Mouse (Mus musculus) adipocyte (in vitro differentiated cells): ENCODE results near the gene Galntl6.

ENCODE experiments used
- DNase-seq: peaks from one replicate; pipeline ENCODE4 v3.0.0-alpha.2; 2016; ENCODE audit warnings: low spot score

The Galntl6 gene

GRCm38 (mm10) chr8:58912196-58912839 is at the start of gene Galntl6:
Gene Galntl6, minus strand, starts transcription at chr8:58912640.
- no peak for DNase-seq

DNA sequence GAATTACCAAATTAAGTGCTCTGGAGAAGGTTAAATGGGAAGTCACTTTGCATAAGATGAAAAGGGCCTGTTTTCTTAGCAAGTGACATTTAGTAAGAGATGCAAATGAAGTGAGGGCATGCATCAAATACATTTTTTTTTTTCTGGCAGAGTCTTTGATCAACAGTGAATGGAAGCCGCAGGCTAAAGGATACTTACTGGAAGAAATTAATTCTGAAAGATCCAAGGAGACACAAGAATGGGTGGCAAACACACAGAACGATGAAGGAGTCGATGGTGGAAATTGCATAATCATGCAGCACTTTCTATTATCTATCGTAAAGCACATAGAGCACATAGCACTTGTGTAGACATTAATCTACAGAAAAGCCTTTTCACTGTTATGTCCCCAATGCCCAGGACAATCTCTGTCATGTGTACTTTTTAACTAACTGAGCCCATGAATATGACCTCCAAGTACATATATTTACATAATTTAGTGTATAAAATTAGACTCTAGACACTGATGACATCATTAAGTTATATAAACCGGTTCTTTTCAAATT is 44.8 kb upstream of the Galntl6 start:
- no peak for DNase-seq

- no peak for DNase-seq
Observed at GRCm38 (mm10) chr8:58943773-58944172, 31.3 kb upstream of the Galntl6 start.

DNA sequence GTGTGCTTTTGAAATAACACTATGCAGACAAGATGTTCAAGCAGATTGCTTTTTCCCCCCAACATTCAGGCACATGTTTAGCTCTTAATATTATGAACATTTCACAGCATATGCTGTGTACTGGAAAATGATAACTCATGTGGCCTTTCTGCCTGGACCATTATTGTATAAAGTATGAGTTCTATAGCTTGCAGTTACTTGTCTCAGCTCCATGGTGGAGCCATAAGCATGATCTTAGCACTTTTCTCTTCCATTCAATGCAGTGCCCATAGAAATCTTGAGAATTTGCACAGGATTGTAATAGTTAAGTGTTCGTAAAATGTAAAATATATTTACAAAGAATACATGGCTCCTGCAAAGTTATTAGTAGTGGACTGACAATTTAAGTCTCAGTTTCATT is 18.6 kb upstream of the Galntl6 start:
- no peak for DNase-seq

- DNase-seq: no peak
Observed at GRCm38 (mm10) chr8:58915142-58915541, 2.7 kb upstream of the Galntl6 start.

DNA sequence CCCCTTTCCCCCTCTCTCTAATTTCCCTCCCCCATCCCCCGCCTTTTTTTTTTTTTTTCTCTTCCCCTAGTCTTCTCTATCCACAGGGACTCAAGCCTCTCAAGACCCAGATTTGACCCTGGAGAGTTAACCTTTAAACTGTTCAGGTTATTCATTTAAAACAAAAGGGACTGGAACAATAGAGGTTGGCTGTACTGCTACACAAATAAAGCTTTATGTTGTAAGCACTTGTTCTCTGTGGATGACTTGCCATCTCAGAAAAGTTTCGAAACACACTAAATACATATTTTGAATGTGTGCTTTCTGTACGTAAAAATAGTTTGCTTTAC is 1.2 kb upstream of the Galntl6 start:
- no peak for DNase-seq

DNA sequence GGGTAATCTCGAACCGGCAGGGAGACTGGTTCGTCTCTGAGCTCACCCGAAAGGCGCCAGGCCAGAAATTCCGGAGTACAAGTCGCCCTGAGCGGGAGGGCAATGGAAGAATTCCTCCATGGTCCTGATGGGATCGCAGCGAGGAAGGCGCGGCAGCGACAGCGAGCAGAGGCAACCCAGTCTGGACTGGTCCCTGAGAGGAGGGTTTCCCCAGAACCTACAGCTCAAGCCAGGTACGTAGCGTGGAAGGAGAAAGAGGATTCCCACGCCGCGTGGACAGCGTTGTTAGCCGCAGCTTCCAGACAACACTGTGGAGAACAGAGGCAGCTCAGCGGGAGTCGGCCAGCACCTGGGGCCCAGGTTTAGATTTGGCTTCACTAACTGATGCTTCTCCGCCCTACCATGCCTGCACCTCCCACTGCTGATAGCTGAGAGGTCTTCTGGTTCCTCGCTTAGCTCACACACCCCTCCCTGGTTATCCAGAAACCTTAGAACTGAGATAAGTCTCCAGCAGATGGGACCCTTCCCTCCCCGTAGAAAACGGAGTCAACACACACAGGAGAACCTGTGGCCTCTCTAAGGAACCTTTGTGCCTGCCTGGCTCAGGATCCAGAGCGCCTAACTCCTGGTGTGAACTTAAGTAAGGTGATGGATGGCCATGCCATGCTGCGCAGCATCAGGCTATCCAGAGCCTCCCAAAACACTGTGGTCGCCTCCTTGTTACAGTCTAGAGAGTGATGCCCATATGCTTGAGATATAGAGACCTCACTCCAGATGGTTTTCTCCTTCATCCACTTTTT is 600 bp upstream of the Galntl6 start:
- DNase-seq: no peak

DNA sequence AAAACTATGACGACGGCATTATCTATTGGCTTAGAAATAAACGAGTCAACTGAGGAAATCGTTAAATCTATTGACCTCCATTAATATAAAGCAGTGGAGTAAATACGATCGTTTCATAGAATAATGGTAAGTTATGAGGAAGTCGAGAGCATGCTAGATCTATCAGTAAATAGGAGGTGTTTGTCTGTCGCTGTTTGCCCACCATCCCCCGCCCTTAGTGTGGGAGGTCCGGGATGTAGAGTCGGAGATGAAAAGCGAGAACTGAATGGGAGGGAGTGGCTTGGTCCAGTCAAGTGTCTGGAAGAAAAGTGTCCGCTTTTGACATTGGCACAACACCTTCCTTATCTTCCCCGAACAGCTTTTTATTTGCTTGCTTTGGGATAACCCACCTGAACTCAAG is 763 bp downstream of the Galntl6 start, which contains the start of gene BC030500:
Gene BC030500, plus strand, starts transcription at position 79 of the 400 bp plus-strand sequence.
- no peak for DNase-seq

DNA sequence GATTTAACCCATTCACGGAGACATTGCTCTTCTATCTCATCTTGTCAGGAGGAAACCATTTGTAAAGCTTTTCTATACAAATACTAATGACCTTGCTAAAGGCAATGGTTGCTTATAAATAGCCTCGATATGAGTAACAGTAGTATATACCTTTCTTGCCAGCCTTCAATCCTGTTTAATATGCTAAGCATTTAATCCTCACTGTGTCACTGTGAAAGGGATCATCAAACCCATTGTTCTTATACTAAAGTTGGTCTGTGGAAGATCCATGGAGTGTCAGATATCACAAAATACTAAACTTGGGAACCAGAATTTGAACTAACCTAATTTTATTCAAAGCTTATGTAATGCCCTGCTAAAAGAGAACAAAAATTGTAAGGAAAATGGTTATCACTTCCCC is 8.0 kb downstream of the Galntl6 start:
- DNase-seq: no peak

DNA sequence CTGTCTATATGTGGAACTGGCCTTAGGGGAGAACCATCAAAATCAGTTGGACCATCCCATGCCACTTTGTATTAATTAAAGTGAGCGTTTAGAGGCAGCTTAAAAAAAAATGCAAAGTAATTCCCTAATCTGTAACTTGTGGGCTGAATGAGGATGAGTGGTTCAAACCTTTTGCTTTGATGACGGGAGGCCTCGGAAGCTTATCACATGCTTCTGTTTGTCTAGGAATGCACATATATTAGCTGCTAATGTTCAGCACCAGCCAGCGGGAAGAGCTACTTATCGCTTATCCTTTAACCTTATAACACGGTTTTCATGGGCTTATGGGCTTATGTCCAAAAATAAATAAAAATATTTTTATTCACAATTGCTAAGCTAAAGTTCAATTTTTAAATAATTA is 16.5 kb downstream of the Galntl6 start:
- DNase-seq: no peak

DNA sequence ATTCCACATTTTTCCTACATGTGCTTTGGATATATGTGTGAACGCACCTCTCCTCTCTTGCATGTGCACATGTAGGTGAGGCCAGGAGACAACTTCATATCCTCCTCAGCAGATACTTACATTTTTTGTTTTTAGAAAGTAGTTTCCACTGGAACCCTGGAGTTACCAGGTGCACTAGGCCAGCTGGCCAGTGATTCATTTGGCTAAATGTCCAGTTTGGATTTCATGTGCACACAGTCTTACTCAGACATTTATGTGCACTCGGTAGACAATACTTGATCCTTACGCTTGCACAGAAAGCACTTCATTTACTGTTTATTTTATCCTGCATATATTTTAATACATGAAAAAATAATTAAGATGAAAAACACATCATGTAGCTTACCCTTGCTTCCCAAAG is 21.8 kb downstream of the Galntl6 start:
- no peak for DNase-seq

DNA sequence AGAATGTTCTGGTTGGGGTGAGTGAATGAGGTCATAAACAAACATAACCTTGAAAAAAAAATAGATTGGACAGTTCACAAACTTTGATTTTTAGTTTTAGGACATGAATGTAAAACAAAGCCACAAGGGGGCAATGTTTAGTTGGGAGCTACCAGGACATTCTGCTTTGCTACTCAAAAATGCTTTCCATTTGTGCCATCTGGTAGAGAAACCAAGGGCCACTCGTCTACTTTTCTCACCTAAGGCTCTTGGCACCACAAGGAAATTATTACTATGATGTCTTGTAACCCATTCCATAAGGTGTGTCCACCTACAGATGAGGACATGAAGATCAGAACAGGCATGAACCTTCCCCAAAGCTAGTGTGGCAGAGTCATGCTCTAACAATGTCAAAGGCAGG is 26.0 kb downstream of the Galntl6 start:
- DNase-seq: peak; percentile 4

DNA sequence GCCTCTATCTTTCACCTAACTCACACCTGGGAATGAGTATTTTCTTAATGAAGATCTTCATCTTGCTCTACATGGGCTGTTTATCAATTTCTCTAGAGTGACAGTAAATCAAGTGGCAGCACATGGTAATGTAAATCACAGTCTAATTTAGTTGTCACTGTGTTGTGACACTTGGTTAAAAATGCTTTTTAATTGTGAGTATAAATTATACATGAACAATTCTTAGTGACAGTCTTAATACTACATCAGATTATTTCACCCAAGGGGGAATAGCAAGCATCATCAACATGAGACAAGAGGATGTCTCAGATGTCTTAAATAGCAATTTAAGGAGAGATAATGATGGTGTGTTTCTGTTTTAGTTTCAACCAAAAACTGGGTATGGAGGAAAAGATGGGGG is 88.1 kb downstream of the Galntl6 start:
- DNase-seq: no peak

DNA sequence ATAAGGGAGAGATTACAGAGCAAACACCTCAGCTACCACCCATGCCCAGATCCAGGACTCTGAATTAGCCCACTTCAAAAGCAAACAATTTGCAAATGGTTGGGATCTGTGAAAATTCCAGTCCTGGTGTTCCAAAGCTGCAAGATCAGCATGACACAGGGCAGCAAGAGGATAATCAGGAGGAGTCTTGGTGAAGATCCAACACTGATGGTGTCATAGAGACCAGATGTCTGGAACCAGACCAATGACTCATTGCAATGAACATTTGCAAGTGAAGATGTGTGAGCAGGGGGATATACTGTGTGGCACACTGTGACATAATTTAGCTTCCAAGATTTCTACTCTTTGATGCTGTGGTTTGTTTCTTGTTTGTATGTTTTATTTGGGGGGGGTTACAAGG is 107.2 kb downstream of the Galntl6 start:
- no peak for DNase-seq

DNA sequence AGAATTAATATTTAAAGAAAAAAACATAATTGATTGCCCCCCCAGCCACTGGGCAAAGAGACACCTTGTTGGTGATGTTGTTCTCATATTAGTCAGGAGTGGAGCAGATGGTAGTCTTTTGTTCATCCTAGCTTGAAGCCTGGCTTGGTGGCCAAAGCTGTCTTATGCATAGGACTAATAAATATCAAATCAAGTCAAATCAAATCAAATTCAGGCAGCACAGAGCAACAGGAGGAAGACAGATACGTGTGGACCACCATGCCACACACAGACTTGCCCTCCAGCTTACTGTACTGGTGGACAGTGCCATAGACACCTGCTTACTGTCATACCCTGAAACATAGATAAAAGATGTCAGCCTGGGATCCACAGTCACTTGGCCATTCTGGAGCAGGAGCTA is 110.6 kb downstream of the Galntl6 start:
- DNase-seq: no peak

GRCm38 (mm10) chr8:58753769-58754168 is 158.7 kb downstream of the Galntl6 start:
- DNase-seq: no peak

DNA sequence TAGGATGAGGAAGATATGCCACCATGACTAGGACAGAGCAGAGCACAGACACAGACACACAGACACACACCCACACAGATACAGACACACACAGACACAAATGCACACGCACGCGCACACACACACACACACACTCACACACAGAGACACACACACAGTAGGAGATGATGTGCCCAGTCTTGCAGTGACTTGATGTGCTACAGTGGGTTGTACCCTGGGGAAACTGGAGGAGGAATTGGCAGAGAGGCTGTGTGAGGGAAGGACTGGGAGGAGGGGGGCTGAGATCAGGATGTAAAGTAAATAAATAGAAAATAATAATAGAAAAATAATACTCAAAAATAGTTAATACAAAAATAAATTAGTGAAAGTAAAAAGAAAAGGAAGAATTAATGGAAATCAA is 174.5 kb downstream of the Galntl6 start:
- DNase-seq: no peak

DNA sequence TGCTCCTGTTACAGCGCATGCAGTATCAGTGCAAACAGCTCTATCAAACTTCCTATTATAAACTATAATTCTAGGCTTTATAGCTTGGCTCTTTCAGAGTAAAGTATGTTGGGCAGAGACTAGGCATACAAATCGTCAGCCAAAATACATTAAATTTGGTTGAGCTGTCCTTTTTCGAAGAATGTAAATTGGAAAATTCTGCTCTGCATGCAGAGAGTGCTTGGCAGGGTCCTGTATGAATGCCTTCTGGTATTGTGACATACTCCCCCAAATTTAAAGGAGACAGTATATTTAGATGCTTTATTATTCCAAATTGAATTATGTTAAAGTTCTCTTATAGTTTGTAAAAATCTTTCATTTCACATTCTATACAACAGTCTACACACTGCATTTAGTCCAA is 220.7 kb downstream of the Galntl6 start:
- DNase-seq: no peak

GRCm38 (mm10) chr8:58677847-58678450 is 234.5 kb downstream of the Galntl6 start:
- DNase-seq: no peak

GRCm38 (mm10) chr8:58669075-58669474 is 243.4 kb downstream of the Galntl6 start:
- no peak for DNase-seq

DNA sequence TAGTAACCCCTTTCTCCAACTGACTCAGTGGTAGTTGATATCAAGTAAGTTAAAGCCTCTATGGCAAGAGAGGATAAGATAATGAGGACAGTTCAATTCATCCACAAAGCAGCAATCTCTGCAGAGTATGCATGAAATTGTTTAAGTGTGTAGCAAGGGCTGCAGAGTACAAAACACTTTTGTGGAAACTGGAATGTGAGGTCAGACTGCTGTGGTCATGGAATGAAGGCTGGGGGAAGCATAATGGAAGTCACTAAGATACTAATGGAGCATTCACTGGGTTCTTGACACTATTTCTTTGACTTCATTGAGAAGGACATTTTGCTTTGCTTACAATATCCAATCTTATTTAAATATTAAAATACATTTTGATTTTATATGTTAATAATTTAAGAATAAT is 252.4 kb downstream of the Galntl6 start:
- DNase-seq: no peak

- no peak for DNase-seq
Observed at GRCm38 (mm10) chr8:58655631-58656030, 256.8 kb downstream of the Galntl6 start.

DNA sequence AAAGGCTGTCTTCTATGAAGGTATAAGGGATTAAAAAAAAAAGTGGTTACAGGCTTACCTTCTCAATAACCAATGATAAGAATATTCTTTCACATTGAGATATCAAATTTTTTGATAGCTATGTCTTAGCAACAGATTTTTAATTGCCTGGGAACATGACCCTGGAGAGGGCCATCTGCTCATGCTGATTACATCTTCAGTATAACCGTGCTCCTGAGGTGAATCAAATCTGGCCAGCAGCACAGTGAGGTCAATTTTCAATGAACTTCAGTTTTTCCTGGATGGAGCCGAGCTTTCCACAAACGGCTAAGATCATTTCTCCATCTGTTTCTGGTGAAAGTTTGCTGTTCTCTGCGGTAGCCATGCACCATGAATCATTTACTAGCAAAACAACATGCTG is 306.0 kb downstream of the Galntl6 start:
- no peak for DNase-seq
